Mouse (Mus musculus) left cerebral cortex, adult 11 months (tissue): ENCODE data around the gene Yipf1.

Experiments
- DNase-seq: peaks from one replicate; pipeline ENCODE4 v3.0.0; 2022; ENCODE audit warnings: low spot score

Yipf1 gene

DNA sequence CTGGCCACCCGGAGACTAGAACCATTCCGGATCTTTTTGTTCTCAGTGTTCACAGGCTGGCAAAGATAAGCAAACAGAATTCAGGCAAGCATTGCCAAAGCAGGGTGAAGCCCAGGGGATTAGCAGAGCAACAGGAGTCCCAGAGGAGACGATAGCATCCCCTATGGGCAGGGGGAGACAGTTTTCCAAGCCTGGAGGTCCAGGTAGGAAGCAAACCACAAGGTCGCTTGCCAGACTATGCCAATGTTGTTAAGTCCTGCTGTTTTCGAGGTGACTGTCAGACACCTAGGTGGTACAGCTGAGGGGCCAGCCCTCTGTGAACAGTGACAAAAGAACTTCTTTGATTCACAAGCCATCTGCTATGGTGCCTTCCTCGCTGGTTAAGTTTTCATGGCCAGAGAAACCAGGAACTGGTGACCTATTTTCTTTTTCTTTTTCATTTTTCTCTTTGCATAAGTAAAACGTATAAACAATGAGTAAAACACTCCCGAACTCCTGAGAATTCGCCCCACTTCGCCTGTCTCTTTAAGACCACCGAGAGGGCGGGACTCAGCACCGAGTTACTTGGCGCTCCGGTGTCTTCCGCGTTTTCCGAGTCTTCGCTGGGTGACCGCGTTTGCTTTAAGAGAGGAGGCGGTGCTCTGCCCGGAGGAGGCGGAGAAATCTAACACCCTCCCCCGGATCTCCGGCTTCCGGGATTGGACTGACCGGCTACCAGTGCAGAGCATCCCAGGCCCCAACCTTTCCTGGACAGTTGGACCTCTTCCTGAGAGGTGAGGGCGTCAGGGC, at the start of gene Yipf1:
Gene Yipf1, plus strand, starts transcription at position 674 of the 789 bp plus-strand sequence.
- peak; percentile 79 for DNase-seq

DNA sequence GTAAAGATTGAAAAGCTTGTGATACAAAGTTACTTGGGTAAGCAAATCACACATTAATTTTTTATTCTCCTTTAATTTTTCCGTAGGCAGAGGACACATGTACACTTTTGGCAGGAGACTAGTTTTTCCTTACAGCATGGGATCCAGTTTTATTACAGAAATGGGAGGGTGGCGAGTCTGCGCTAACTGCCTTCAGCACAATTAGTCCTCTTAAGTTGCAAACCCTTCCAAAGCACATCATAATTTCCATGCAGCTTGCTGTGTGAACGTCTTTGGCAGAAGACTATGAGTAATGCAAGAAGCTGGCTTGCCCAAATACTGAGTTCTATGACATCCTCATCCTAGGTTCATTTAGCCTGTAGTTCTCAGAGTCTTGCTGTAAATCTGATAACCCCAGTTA, 40.5 kb upstream of the Yipf1 start:
- no peak for DNase-seq

DNA sequence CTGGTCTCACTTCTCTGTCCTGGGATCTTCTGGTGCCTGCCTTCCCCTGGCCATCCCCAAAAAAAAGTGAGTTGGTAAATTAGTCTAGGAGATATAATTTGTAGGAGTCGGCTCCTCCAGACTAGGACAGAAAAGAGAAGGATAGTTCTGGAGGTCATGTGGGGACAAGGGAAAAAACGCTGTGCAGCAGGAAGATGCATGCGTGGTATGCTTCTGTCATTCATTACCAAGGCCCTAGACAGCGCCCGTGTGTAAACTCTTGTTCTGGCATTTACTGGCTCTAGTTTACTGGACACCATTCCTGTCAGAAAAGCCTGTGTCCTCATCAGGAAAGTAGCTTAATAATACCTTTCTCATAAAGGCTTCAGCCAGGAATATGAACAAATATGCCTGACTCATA, 39.7 kb upstream of the Yipf1 start:
- DNase-seq: no peak

DNA sequence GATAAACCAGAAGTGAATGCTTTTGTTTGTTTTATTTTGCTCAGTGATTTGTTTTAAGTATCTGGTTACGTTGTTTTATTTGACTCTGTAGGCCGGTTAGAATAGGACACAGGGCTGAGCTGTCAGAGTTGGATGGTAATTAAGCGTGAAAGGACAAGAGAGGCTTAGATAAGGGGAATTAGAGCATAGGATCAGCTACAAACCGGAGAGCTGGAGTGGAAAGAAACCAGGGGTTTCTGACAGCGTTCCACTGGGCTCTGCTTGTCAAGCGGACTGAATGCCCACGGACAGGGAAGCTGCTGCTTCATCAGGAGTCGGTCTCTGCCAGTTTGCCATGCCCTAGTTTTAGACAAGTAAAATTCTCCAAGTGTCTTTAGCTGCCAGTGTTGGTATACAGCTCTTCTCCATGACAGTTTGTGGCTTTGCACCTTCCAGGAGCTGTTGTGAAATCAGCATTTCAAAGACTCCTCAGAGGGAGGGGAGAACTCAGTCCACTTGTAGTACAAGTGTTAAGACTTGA, 35.9 kb upstream of the Yipf1 start:
- DNase-seq: no peak

DNA sequence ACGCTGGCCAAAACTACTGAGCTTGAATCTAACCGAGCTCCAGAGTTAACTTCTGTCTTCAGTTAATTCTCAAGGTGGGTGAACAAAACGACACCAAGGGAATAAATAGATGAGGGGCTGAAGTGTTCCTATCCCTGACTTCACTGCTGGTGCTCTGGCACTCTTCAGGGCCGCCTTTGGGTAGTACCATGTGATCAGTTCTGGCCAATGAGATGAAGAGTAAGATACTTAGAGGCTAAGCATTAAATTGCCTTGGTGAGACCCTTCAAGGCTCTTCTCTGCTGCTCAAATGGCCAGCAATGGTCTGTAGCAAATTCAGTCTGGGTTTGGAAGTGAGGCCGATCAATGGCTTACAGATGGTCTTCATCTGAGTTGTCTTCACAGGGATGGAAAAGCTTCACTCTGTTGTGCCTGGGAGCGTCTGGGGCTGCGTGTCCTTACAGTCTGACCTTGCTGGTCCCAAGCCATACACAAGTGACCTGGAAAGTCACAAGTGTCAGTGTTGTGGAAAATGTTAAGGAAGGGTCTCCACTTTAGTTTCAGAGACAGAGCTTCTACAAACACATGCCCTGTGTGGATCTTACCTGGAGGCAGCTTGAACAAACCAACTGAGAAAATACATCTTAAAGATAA, 33.2 kb upstream of the Yipf1 start:
- no peak for DNase-seq

DNA sequence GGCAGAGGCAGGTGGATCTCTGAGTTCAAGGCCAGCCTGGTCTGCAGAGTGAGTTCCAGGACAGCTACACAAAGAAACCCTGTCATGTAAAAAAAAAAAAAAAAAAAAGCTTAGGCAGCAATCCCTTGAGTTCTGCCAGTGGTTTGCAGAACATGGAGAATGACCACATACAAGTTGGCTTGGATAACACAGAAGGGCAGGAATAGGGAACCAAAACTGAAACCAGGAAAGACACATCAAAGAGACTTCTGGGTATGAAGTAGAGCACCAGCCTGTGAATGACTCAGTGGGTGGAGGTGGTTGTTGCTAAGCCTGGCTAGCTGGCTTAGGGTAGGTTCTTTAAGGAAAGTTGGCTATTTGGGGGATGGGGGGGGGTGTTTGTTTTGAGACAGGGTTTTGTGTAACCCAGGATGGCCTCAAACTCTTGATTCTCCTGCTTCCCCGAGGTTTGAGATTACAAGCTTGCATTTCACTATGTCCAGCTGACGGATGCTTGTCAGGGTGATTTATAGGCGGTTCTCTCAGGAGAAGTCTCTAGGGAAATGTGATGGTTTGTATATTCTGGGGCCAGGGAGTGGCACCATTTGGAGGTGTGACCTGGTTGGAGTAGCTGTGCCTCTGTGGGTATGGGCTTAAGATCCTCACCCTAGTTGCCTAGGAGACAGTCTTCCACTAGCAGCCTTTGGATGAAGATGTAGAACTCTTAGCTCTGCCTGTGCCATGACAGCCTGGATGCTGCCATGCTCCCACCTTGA, 28.5 kb upstream of the Yipf1 start:
- DNase-seq: no peak

DNA sequence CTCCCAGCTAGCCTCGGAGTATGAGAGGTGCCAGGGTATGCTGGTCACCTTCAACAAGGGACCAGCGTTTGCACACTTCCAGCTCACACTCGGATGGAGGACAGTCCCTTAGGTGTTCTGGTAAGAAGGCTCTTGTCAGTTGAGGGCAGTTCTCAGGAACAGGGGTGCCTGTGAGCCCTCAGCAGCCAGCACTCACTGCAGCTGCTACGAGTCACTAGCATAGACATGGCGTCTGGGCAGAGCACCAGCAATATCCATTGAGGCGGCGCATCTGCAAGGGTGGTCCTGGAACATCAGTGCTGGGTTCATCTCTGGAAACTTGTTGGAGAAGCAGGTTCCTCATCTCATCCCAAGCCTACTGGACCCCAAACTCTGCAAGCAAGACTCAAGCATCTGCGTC, 27.8 kb upstream of the Yipf1 start:
- DNase-seq: no peak

DNA sequence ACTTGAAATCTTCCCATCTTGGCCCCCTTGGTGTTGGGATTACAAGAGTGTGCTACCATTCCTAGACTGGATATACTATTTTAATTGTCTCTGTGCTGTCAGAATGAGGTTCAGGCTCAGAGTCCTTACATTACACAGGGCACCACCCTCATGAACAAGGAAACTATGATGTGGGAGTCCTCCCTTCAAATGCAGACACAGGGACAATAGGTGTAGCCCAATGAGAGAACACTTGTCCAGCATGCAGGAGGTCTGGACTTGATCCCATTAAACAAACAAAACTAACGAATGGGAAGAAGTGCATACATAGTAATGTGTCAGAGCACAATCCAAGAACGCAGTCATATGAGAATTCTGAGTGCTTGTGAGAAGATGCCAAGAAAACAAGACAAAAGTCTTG, 26.6 kb upstream of the Yipf1 start:
- DNase-seq: no peak

DNA sequence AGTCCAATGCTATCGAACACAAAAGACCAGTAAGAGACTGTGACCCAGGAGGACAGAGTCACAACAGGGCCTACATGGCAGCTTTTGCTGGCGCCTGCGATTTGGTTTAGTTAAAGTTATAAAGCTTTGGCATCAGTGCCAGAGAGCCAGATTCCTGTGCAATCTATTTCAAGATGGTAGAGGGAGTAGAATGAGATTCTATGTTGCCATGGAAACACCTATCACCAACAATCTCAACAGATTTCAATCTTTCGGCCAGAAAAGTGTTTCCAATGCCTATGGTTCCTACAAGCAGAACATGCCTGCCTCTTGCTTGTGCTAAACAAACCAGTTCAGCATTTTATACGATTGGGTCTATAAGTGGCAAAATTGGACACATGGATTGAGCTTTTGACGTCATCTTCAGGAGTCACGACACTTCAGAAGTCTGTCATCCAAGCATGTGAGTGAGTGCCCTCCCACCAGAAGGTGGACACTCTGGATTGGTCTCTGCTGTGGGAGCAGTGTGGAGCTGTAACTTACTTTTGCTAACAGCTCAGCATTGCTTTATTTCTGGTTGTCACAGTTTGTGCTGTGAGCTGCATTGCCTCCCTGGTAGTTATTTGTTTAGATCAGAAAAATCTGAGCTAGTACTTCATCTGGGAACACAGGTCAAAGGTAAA, 22.4 kb upstream of the Yipf1 start:
- no peak for DNase-seq

DNA sequence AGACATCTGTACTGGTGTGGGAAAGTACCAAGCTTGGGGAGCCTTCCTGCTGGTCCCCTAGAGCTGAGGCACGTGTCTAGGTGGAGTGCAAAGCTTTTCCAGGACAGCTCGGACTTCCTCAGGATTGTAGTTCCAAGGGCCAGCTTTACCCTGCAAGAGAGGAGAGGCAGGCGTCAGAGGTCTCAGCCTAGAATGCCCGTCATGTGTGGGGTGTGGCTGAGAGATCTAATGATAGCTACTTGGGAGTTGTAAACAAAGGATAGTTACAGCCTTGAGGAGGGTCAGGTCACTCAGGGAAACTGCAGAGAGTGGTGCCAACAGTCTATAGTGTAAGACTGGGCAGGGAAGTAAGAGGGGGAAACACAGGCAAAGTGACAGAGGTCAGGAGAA, 21.9 kb upstream of the Yipf1 start:
- no peak for DNase-seq

DNA sequence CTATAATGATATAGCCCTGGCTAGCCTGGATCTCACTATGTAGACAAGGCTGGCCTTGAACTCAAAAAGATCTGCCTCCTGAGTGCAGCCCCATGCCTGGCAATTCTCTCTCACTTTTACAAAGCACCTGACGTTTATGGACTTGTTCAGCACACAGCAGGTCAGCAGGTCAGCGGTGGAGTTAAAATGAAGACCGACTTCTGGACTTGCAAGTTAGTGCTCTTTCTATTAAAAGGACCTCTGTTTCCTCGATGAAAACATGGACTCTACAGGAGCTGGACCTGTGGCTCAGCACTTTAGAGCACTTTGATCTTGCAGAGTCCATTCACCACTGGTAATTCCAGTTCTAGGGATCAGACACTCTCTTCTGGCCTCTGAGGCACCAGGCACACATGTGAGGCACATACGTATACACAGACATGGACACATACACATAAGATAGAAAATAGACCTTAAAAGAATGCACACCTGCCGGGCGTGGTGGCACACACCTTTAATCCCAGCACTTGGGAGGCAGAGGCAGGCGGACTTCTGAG, 16.0 kb upstream of the Yipf1 start:
- no peak for DNase-seq

DNA sequence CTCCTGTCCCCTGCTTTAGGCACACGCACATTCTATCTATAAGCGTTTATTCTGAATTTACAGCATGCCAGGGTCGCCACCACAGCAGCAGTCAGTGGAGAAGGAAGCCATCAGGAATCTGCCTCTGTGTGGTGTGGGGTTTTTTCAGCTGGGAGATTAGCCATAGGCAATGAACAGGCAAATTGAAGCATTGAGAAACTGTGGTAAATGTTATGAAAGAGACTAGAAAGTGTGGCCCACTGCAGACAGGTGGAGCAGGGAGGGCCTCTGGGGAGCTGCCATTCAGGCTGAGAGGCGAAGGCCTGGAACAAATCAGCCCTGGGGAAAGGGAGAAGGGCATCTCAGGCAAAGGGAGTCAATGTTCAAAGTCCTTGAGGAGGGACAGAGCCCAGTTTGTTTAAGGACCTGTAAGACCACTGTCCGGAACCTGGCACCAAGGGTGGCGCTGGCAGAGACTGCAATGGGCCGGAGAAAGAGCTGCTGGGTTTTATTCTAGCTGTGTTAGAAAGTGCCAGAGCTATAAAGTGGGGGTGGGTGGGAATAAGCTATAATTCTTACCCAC, 14.3 kb upstream of the Yipf1 start:
- DNase-seq: no peak

DNA sequence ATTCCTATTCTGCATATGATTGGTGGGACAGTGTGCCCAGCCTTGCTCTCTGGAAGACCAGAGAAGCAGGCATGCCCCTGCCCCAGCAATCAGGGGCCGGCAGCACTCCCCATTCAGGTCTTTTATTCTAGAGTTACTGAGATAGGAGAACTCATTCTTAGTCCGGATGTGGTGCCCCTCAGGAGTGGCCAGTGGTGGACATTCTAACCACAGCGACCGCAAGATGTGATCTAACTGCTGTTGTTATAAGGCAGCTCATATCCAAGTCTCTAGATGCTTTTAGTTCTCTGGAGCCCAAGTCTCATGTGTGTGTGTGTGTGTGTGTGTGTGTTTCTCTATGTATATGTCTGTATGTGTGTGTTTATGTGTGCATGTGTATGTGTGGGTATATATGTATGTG, 13.8 kb upstream of the Yipf1 start:
- DNase-seq: no peak

DNA sequence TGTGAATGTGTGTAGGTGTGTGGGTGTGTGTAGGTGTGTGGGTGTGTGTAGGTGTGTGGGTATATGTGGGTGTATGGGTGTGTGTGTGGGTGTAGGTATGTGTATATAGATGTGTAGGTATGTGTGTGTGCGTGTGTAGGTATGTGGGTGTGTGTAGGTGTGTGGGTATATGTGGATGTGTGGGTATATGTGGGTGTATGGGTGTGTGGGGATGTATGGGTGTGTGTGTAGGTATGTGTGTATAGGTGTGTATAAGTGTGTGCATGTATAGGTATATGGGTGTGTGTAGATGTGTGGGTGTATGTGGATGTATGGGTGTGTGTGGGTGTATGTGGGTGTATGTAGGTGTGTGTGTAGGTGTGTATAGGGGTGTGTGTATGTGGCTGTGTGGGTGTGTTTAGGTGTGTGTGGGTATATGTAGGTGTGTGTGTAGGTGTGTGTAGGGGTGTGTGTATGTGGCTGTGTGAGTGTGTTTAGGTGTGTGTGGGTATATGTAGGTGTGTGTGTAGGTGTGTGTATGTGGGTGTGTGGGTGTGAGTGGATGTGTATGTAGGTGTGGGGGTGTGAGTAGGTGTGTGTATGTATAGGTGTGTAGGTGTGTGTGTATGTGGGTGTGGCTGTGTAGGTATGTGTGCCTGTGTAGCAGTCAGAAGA, 13.1 kb upstream of the Yipf1 start:
- DNase-seq: no peak

DNA sequence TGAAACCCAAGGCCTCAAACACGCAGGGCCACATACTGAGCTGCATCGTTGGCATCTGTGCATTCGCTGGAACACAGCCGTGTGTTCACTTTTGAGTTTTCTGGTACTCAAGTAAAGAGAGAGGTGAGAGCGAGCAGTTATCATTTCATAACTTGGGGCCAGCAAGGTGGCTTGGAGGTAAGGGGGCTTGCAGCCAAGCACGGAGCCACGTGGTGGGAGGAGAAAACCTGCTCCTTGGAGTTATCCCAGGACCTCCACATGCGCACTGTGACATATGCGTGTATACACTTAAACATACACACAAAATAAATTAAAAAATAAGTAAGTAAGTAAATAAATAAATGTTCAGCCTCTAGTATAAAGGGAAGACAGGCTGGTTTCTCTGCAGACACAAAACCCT, 11.9 kb upstream of the Yipf1 start:
- DNase-seq: no peak

DNA sequence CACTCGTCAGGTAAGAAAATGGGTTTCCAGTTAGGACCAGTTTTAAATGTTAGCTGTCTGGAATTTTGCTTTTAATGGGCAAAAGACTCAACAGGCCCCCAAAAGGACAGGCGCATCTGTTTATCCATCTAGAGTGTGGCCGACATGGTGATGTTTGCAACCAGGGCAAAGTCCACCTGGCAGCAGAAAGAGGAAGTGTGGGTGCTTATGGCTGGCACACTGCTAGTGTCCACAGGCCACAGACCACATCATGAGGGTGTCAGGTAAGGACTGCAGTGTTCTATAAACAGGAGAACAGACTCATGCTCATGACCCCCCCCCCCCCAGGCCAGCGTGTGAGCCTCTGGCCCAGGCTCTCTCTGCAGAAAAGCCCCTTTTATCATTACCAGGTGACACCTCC, 11.3 kb upstream of the Yipf1 start:
- DNase-seq: no peak

DNA sequence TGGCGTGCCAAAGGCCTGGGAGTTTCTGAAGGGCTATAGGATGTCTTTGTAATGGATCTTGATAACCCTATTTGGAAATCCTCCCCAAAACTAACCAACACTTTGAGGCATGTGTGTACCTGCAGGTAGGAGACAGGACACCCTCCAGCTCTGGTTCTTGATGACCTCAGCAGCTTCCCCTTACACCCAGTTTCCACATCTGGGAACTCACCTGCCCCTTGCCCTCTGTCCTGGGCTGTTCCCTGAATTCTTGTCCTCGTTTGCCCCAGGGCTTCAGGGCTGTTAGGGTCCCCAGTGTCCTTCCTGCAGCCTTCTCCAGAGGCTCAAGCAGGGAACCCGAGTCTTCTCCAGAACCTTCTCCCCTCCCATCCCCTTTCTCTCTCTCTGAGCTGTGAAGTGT, 10.6 kb upstream of the Yipf1 start:
- no peak for DNase-seq

DNA sequence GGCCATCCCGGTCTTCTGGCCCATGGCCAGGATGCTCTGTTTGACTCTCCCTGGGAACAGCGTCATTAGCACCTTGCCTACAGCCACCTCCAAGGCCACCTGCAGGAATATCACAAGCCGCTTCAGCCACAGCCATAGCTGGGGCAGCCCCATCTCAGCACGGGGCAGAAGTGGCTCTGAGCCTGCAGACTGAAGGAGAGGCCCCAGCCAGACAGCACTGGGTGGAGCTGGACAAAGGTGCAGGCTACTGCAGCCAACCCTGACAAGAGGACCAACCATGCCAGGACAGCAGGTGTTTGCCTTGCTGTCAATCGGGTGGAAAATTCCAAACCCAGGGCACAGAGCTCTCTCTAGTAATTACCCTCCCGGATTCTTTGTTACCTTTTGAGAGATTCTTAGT, 7.2 kb upstream of the Yipf1 start, which contains the start of gene Dio1:
Gene Dio1, minus strand, starts transcription at position 204 of the 400 bp plus-strand sequence.
- DNase-seq: no peak

DNA sequence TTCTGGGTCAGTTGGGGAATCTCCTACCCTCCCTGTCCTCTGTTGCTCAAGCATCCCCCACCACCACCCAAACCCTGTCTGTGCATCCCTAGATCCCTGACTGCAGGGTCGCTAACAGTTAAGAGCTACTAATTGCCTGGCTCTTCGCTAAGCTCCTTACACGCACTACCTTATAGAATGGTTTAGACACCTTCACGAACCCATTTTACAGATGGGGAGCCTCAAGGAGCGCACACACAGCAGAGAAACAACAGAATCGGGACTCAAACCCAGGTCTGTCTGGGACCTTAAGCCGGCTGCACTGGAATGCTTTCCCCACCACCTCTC, 279 bp downstream of the Yipf1 start:
- no peak for DNase-seq

DNA sequence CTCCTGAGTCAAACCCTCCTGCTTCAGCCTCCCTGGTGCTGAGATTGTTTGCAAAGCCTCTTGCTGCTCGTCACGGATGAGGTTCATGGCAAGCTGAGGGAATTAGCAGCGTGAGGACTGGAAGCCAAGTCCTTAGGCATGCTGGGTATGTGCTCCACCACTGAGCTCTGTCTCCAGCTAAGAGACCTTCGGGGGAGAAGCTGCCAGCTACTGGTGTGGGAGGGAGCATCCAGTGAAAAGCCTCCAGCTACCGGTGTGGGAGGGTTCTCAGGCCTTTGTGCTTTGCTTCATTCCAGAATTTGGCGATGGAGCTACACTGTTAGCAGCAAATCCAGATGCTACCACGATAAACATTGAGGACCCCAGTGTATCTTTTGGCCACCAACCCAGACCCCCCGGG, 4.5 kb downstream of the Yipf1 start:
- DNase-seq: no peak

DNA sequence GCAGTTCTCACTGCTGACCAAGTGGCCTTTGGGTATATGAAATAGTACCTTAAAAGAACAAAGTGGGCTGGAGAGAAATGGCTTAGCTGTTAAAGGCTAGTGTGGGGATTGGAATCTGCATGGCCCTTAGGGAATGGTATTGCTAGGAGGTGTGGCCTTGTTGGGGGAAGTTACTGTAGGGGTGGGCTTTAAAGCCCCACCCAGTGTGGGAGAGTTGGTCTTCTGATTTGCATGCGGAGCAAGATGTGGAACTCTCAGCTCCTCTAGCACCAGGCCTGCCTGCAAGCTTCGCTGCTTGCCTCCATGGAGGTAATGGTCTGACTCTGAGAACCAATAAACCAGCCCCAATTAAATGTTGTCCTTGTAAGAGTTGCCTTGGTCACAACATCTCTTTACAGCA, 6.9 kb downstream of the Yipf1 start:
- no peak for DNase-seq
